Mouse (Mus musculus): ENCODE results near the gene Lonrf2. TPM values are rescaled to one million over a fixed set of nuclear protein-coding genes. Genes with fewer than 3 reads are reported as not detected.

The Lonrf2 gene
- polyA plus RNA-seq, 1 experiment = not detected

- peak overlapping the region; percentile 19 for H3K4me3 ChIP-seq (replicated peaks)
- H3K36me3 ChIP-seq (ENCODE audit: control insufficient read depth) = no peaks in the 10 kb centered on the region
- peaks cover 18% of the 10 kb centered on the region for H3K4me1 ChIP-seq (ENCODE audit: control insufficient read depth)
- 0 out of 2 replicates have a peak, but pooled peaks cover 5% of the 10 kb centered on the region for H3K27me3 ChIP-seq (ENCODE audit: control insufficient read depth)
- TF ChIP-seq TAL1 (IDR thresholded peaks at IDR 0.05; ENCODE audit: low read length) (no peak), GATA1 (IDR thresholded peaks at IDR 0.05; ENCODE audit: low read length) (no peak)
- no peaks in the 10 kb centered on the region for H3K9me3 ChIP-seq (ENCODE audit: control insufficient read depth, low read length)
Observed at GRCm38 (mm10) chr1:38766661-38767572, 69.6 kb downstream of the Lonrf2 start.

- peaks cover 18% of the 10 kb centered on the region for H3K4me1 ChIP-seq (ENCODE audit: control insufficient read depth)
- H3K4me3 ChIP-seq (replicated peaks) = no peak overlapping the region
- no peaks in the 10 kb centered on the region for H3K9me3 ChIP-seq (ENCODE audit: control insufficient read depth, low read length)
- 0 out of 2 replicates have a peak, but pooled peaks cover 5% of the 10 kb centered on the region for H3K27me3 ChIP-seq (ENCODE audit: control insufficient read depth)
- no peaks in the 10 kb centered on the region for H3K36me3 ChIP-seq (ENCODE audit: control insufficient read depth)
- TF ChIP-seq GATA1 (IDR thresholded peaks at IDR 0.05; ENCODE audit: low read length) = no peak
- no peak for TF ChIP-seq TAL1 (IDR thresholded peaks at IDR 0.05; ENCODE audit: low read length)
Observed at GRCm38 (mm10) chr1:38766254-38766653, 70.3 kb downstream of the Lonrf2 start.

- H3K4me1 ChIP-seq (ENCODE audit: control insufficient read depth) = peaks cover 18% of the 10 kb centered on the region
- H3K9me3 ChIP-seq (ENCODE audit: control insufficient read depth, low read length) = no peaks in the 10 kb centered on the region
- H3K4me3 ChIP-seq (replicated peaks) = no peak overlapping the region
- H3K27me3 ChIP-seq (ENCODE audit: control insufficient read depth) = 0 out of 2 replicates have a peak, but pooled peaks cover 5% of the 10 kb centered on the region
- TF ChIP-seq TAL1 (IDR thresholded peaks at IDR 0.05; ENCODE audit: low read length) (no peak), GATA1 (IDR thresholded peaks at IDR 0.05; ENCODE audit: low read length) (no peak)
- H3K36me3 ChIP-seq (ENCODE audit: control insufficient read depth) = no peaks in the 10 kb centered on the region
Observed at GRCm38 (mm10) chr1:38763960-38764613, 72.4 kb downstream of the Lonrf2 start.

- Histone ChIP-seq H3K9me3 (ENCODE audit: control insufficient read depth, low read length) (no peaks in the 10 kb centered on the region), H3K27me3 (ENCODE audit: control insufficient read depth) (0 out of 2 replicates have a peak, but pooled peaks cover 2% of the 10 kb centered on the region), H3K4me1 (ENCODE audit: control insufficient read depth) (no peaks in the 10 kb centered on the region), H3K4me3 (replicated peaks) (no peak overlapping the region), H3K36me3 (ENCODE audit: control insufficient read depth) (no peaks in the 10 kb centered on the region)
- TF ChIP-seq GATA1 (IDR thresholded peaks at IDR 0.05; ENCODE audit: low read length) (no peak), TAL1 (IDR thresholded peaks at IDR 0.05; ENCODE audit: low read length) (no peak)
Observed at GRCm38 (mm10) chr1:38760424-38760823, 76.1 kb downstream of the Lonrf2 start.

- Histone ChIP-seq H3K27me3 (ENCODE audit: control insufficient read depth) (no peaks in the 10 kb centered on the region), H3K4me1 (ENCODE audit: control insufficient read depth) (no peaks in the 10 kb centered on the region), H3K4me3 (replicated peaks) (no peak overlapping the region), H3K9me3 (ENCODE audit: control insufficient read depth, low read length) (no peaks in the 10 kb centered on the region), H3K36me3 (ENCODE audit: control insufficient read depth) (no peaks in the 10 kb centered on the region)
- TF ChIP-seq TAL1 (IDR thresholded peaks at IDR 0.05; ENCODE audit: low read length) = no peak
- no peak for TF ChIP-seq GATA1 (IDR thresholded peaks at IDR 0.05; ENCODE audit: low read length)
Observed at GRCm38 (mm10) chr1:38757791-38758403, 78.6 kb downstream of the Lonrf2 start.

GRCm38 (mm10) chr1:38743863-38744262 is 92.6 kb downstream of the Lonrf2 start:
- H3K4me1 ChIP-seq (ENCODE audit: control insufficient read depth) = no peaks in the 10 kb centered on the region
- H3K9me3 ChIP-seq (ENCODE audit: control insufficient read depth, low read length) = no peaks in the 10 kb centered on the region
- H3K27me3 ChIP-seq (ENCODE audit: control insufficient read depth) = no peaks in the 10 kb centered on the region
- no peak for TF ChIP-seq GATA1 (IDR thresholded peaks at IDR 0.05; ENCODE audit: low read length)
- TF ChIP-seq TAL1 (IDR thresholded peaks at IDR 0.05; ENCODE audit: low read length) = no peak
- no peaks in the 10 kb centered on the region for H3K36me3 ChIP-seq (ENCODE audit: control insufficient read depth)
- H3K4me3 ChIP-seq (replicated peaks) = no peak overlapping the region

Other genes starting within 250 kb of the Lonrf2 start
- 0.02 TPM in 1 of 2 replicates, not detected in the other for gene Aff3, start 171.8 kb downstream of the Lonrf2 start, polyA plus RNA-seq (2012)
- gene Chst10, start 61.5 kb upstream of the Lonrf2 start, polyA plus RNA-seq (2012) = 0.02 TPM in 2 replicates
- gene Nms, start 102.4 kb upstream of the Lonrf2 start, polyA plus RNA-seq (2012) = not detected in 2 replicates
- gene Pdcl3, start 148.9 kb upstream of the Lonrf2 start, polyA plus RNA-seq (2012) = 0.99 and 1.4 TPM in 2 replicates